Mouse (Mus musculus) Muller cell, postnatal 12 days (primary cell): ENCODE measurements at regions not wholly inside any gene's neighbourhood (a gene's known extent, or its start where the extent isn't known, plus 50 kb on each side); places are given as distances from the start of the nearest gene placed in this dataset.
"Not testable (repeated sequence)": the region's sequence is repeated elsewhere in the genome, so short reads cannot be mapped to it uniquely, and the experiment has no call there.

ENCODE experiments used
- DNase-seq: peaks from one replicate; pipeline ENCODE4 v3.0.0-alpha.2; 2015; ENCODE audit errors: inconsistent ontology term

DNA sequence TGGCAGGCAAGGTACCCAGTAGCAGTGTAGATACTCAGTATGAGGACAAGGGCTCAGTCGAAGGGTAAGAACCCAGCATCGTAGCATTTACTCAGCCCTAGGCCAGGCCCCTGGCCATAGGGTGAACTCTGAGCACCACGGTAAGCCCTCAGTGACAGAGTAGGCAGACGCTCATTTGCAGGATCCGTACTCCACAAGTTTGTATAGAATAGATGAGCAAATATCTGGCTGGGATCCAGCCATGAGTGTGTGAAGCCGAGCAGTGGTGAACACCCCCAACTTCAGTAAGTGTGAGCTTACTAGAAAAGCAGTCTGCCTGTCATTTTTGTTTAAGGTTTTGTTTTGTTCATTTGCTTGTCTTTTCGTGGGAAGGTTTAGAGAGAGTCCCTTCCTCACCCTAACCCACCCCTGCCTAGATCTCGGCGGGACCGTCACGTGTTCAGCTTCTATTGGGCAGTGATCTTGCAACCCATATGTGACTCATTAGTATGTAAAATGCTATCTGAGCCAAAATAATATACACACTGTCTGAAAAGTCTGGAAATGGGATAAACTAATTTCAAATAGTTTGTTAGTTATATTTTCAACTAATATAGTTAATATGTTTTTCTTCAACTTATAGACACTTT, 76.3 kb downstream of the Gm5447 start:
- DNase-seq = no peak

DNA sequence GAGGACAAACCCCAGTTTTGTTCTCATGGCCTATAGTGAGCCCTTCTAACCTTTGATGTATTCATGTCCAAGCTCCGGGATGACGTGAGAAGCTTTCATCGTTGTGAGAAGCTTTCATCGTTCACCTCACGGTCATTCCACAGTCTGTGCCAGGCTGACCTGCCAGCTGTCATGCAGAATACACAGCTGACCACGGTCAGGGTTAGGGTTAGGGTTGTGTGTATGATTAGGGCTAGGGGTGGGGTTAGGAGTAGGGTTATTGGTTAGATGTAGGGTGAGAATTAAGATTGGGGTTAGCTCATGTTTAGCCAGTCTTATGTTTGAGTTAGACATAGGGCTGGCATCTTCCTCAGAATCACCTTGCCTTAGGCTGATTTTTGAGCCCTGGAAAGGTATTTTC, 77.6 kb downstream of the Gm5447 start:
- not testable (repeated sequence) for DNase-seq

DNA sequence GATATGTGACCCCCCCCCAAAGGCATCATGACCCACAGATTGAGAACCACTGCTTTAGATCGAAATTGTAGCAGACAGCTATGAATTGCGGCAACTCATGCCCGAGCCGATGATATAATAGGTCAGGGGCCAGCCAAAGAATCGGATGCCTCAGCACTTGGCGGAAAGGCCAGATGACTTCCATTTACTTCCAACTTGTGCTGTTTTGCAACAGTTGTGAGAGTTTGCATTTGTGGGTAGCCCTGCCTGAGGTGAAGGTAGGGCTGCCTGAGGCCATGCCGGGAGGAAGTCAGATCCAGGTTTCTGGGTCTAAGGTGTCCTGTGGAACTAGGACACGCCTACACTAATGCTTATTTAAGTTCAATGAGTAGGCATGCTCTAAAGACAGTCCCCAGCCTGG, 80.4 kb downstream of the Gm5447 start:
- DNase-seq = no peak

DNA sequence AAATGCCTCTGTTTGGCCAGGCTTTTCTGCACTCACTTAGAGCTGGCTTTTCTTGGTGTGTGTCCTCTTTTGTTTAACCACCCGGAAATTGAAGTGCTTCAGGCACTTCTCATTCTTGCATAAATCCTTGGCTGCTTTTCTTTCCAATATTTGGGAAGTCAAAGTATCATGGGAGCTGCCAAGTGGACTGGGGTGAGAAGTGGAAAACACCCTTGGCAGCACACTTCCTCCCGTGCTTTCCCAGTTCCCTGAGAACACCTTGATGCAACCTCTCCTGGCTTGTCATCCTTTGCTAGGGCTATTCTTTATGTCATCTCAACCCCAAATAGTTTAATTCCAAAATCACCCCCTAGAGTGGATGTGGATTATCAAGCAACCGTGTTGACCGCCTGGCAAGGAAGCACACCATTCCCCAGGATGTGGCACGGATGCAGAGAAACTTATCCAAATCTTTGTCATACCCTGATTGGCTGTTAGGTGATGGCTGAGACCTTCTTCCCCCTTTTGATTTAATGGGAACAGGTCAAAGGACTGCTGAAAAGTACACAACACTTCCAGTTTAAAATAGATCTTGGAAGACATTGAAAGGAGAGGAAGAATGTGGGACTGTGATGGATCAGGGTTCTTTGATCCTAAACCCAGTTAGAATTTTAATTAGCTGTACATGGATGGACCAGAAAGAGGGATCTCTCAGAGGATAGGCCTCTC, 81.5 kb downstream of the Gm5447 start:
- no peak for DNase-seq

DNA sequence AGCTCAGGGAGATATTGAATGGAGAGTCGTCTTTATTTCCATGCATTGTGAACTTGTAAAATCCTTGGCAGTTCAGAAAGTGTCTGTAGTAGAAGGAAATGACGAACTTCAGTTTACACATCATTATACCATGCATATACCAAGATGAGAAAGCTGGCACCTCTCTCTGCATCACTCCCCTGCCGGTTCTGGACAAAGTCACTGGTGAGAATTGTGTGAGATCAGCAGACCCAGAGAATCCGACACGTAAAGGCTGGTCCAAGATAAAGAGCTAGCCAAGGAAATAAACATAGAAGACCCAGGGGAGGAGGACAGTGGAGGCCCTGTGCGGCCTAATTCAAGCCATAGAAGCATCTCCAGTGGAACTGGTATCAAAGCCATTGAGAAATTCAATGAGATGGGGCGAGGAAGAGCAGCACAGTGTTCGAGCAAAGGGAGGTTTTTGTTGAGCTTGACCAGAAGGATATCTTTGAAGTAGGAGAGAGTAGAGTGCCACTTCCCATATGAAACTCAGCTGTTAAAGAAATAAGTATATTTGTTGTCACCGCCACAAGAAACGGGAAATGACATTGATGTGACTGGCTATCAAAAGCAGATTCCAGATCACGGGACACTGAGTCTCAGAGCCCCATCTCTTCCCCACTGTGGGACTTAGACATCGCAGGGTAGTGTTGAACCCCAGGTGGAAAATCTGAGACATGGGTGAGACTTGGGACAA, 82.3 kb downstream of the Gm5447 start:
- no peak for DNase-seq

DNA sequence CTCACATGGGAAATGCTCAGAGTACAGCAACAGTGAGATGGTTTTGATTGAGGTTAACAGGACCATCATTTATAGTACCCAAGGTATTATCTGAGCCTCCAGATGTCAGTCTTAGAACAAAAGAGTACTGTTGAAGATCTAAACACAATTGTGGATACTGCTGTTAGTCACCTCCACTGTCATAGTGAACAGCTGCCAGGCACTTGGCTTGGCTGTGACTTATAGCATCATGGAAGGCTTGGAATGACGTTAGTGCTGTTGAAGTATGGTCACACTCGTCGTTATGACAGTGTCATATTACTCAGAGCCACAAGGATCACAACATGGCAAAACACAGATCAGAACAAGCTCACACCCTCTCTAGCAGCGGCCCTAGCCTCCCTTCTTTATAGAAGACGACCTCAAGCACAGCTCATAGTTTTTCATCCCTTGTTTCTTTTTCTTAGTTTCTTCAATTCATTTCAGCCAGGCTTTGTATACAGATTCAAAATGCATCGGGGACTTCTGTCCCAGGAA, 87.0 kb downstream of the Gm5447 start:
- DNase-seq = no peak

DNA sequence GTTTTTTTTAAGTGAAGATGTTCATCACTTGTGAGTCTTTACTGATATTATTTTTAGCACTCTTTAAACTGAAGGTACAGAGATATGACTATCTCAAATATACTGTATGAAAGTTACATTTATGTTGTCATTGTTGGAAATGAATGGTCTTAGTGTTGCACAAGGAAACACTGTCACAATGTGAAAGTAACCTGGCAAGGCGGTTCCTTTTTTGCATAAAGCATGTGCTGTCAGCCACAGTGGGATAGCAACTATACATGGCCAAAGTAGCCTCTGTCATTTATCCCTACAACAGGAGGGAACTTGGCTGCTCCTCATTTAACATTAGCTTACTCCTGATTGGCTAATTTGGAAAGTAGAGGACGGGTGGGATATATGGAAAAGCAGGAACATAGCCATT, 94.3 kb downstream of the Gm5447 start:
- no peak for DNase-seq

DNA sequence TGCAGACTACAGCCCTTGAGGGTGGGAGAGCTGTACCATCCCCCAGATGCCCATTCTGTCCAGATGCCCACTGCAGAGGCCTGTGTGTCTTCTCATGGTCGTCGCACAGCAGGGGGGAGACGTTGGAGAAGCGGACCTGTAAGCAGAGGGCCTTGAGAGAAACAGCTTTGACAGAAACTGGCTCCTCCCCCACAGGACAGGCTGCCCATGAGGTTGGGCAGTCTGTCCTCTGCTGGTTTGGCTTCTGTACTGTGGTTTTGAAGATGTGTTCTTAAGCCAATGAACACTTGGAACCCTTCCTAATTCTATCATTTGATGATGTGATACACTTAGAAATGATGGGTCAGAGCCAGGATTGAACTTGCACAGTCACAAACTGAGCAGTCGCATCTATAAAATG, 102.5 kb downstream of the Gm5447 start:
- no peak for DNase-seq

DNA sequence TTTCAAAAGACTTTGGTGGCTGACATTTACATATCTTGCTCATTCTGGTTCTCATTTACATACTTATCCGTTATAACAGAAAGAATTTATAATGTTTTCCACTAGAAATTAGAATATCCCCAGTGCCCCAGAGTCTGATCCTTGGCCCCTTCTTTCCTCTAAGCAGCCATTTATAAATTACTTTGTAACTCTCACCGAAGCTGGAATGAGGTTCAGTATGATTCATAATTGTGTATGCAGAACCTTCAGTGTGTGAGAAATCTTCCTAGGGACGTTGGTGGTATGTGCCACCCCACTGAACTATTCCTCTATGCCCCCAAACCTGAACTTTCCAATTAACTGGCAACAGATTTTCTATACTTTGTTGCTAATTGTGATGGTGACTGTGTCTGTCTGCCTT, 104.7 kb downstream of the Gm5447 start:
- no peak for DNase-seq

DNA sequence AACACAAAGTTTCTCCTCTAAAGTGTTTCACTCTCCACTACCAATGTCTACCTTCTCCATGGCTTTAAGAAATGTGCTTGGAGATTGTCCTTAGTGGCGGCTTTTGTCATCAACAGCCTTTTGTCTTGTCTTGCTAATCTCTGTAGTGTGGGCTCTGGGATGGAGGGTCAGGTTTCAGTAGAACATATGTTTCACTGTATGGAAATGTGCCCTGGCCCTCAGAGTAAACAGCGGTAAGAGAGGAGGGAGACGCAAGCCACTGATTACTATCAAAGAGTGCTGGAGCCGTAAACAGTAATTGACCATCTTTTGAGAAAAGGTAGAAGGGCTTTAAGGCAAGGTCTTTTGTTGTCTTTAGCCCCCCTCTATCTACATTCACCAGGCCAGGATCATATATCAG, 106.2 kb downstream of the Gm5447 start:
- no peak for DNase-seq

DNA sequence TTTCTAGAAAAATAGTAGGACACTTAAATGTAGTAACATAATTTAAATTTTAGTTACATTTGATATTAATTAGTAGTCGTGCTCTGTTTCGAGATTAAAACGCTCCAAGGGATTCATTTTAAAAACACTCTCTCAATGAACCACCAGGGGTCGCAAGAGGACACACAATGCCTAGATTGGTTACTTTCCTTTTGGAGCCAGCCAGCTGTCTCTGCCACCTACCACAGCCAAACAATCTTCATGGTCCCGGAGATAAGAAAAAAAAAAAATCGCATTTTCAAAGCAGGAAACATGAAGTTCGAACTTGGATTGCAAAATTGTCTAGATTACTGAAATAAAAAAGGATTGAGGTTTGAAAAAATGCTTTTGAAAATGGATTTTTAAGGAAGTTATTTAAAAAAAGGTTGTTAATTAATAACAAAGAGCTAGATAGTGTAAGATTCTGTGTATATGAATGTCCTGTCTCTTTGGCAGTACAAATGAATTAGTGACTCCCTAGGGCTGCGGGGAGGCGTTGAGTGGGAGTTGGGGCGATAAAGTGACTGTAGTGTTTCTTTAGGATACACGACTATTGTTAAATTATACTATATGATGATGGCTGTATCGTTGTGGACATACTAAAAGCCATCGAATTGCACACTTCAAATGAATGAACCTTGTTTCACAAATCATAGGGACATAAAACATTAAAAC, 108.6 kb downstream of the Gm5447 start:
- DNase-seq = peak; percentile 58

DNA sequence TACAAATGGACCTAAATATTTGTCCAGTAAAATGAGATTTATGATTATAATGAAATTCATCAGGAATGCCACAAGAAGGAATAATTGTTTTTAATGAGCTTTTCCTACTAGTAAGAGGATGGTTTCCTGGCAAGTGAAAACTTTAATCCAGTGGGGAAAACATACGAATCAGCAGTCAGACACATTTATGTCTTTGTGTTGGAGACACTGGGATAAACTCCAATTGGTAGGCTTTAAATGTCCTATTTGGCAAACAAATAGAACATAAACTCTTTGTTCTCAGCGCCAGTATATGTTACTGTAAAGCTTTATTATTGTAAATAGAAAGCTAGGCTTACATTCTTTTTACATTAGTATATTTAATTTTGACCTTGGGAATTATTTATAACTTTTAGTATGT, 127.0 kb downstream of the Gm5447 start:
- no peak for DNase-seq

DNA sequence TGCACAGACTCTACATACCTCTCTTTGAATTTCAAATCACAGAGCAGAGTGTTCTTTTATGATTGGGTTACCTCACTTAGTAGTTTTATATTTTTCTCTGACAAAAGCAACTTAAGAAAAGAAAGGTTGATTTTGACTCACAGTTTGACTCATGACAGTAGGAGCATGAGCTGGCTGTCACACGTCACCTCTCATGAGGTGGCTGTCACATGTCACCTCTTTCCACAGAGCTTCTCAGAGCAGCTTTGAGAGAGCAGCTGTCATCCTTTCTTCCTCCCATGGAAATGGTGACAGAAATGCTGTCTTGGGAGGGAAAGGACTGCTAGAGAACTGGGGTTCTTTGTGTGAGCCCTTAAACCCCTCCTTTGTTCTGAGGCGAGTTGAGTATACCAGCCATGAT, 133.4 kb downstream of the Gm5447 start:
- DNase-seq = no peak

DNA sequence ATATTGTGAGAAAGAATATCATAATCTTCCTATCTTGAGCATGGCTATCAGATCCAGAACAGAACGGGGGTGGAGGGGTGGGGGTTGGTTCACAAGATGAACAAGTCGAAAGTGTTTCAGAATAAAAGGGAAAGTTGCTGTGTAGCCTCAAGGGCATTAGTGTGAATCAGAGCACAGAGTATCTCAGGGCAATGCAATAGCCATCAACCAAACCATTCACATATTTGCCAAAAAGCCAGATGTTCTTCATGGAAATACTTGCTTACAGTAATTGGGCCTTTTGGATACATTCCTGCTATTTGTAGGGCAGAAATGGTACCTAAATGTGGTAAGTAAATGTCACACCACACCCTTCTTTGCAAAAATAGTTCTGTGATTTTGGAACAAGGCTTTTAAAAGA, 135.2 kb downstream of the Gm5447 start:
- no peak for DNase-seq

DNA sequence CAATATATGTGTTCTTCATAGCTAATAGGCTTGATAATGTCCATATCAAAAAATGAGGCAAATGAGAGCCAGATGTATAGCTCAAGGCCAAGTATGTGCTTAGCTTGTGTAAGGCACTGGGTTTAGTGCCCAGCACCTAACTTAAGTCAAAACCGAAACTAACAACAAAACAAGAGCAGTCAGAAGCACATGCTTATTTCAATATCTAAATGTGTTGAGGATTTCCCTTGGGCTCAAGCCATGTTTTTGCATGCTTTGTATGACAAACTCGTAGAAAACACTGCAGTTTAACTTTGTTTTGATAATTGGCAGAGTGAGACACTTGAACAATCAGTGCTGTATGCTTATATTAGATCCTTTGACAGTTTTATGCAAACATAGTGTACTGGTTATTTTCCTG, 148.7 kb downstream of the Gm5447 start:
- DNase-seq = no peak

DNA sequence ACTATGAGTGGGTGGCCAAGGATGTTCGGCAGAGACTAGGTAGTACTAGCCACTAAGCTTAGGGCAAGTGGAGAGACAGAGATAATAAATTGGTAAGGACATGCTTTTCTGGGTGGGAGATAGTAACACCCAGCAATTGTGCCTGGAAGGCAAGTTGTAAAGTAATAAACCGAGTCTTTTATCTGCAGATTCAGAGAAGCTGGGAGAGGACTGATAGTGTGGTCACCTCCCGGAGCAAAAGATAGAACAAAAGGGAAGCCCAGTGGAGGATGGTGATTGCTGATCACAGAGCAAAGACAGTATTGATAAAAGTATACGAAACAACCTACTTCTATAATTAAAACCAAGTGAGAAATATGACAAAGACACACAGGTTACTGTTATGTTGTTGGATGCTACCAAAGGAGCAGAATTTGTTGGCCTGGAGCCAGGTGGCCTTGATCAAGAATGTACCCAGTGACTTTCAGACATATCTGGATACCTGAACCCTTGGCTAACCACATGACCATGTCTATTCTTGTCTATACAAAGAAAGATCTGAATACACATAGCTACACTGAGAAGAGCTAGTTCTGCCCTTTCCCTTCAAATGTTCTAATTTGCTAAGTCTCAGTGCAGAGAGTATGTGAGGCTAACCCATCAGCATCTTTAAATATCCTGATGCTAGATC, 150.7 kb downstream of the Gm5447 start:
- DNase-seq = no peak

DNA sequence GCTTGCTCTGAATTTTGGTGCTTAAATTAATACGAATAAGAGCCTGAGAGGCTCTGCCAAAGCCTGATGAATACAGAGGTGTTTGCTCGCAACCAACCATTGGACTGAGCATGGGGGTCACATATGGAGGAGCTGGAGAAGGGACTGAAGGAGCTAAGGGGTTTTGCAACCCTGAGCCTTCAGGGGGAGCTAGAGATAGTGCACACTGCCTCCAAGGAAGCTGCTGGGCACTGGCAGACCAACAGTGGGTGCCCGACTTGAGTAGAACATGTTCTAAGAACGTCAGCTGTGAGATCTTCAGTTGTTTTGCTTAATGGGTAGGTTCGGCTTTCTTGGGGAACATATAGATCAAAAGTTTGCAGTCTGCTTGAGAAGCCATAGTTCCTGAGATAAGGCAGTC, 158.5 kb downstream of the Gm5447 start:
- no peak for DNase-seq

DNA sequence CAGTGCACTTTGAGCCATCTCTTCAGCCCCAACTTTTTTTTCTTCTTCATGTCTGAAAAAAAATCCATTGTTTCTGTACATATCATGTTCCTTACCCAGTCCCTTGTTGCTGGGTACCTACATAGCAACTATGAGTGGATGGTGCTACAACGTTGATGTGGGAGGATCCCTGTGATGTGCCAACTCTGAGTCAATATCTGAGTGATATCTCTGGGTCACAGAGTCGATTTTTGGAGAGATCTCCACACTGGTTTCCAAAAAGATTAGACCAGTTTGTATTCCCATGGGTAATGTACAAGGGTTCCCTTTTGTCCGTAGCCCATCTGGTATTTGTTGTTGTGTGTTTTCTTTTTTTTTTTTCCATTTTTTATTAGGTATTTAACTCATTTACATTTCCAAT, 165.7 kb downstream of the Gm5447 start:
- DNase-seq = no peak

DNA sequence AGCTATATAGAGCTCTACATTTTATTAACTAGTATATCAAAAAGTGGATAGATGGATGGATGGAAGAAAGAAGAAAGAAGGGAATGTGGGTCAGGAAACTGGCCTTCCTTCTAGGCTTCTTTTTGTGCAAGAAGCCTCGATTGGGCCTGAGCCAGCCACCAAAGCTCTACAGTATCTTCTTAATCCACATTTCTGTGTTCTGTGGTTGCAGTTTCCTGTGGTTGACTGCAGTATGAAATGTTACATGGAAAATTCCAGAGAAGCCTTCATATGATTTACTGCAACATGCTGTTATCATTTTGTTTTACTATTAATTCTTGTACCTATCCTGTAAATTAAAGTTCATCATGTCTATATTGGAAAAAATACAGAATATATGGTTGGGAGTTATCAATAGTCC, 173.3 kb downstream of the Gm5447 start:
- no peak for DNase-seq

DNA sequence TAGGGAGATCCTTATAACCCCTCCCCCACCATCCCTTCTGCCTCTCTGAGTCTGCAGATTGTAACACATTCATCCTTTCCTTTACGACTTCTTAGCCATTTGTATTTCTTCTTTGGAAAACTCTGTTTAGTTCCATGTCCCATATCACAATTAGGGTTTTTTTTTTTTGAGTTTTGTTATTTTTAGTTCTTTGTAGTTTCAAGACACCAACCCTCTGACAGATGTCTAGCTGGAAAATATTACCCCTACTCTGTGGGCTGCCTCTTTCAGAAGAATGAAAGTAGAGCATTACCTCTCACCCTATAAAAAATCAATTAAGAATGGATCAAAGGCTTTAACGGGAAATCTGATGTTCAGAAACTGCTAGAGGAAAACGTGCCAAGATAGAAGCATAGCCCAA, 180.1 kb downstream of the Gm5447 start:
- DNase-seq = no peak

DNA sequence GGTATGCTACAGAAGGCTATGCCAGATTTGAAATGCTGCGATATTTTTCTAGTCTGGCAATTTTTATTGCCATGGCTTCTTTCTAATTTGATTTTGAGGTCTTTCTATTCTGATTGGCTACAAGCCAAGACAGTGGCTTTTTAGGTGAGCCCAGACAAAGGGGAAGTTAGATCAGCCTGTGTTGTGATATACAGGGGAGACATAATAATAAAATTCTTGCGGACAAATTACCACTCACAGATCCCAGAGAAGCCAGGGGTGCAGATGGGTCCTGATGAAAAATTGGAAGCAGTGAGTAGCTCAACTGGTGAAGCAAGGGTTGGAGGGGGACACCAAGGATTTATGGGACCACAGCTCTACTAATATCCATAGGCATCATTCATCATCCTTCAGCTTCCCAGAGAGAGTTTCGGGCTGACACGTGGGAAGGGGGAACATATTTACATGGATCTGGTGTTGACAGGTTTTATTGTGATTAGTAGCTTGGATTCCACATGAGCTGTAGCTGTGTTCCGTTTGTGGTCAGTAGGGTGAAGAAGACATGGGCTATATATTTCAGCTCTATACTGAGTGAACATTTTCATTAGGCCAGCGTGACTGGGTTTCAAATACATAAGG, 190.0 kb downstream of the Gm5447 start:
- no peak for DNase-seq
